Mouse (Mus musculus): Measurements from ENCODE around the gene Echdc2.
"Not testable (repeated sequence)": the region's sequence is repeated elsewhere in the genome, so short reads cannot be mapped to it uniquely, and the experiment has no call there.

DNA sequence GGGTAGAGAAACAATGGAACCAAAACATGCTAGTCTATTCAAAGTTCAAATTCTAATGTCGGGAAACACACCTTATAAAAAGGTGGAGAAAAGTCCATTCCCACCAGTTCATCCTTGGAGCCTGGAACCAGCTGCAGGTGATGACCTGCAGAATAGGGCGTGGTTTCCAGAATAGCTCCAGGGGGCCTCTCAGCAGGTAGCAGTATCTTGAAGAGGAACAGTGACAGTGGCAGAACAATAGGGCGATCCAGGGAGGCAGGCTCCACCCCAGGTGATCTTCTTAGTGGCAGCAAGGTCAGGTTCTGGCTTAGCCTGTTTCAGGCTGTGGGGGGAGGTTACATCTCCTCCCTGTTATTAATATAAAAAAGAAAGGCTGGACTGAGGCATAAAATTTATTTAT is 19.7 kb upstream of the Echdc2 start:
- not testable (repeated sequence) for TF ChIP-seq POLR2A, CTCF (IDR thresholded peaks at IDR 0.05; ENCODE audit: insufficient read depth, low read depth, low read length)
